Mouse (Mus musculus) neural tube, embryonic 12.5 days (tissue): Measurements from ENCODE around the gene Zfp335. TPM values are rescaled to one million over a fixed set of nuclear protein-coding genes. Genes with fewer than 3 reads are reported as not detected.
"Not testable (repeated sequence)": the region's sequence is repeated elsewhere in the genome, so short reads cannot be mapped to it uniquely, and the experiment has no call there.

ENCODE experiments used
- ATAC-seq: fragments of 200-750 bp; cut with Nextera tagmentation; 2 replicates; pipeline ENCODE4 v1.8.0; 2017; ENCODE audit warnings: low read depth, mild to moderate bottlenecking, moderate TSS enrichment, moderate library complexity; ENCODE audit not compliant: low FRiP score
- H3K27ac ChIP-seq: fragments of 300-500 bp; sonication (generic); 2 replicates; pipeline ENCODE4 v1.5.1; 2016
- H3K27me3 ChIP-seq: fragments of 300-500 bp; sonication (generic); replicated peaks from 2 replicates; pipeline ENCODE4 v1.6.1; 2016; ENCODE audit warnings: mild to moderate bottlenecking
- H3K36me3 ChIP-seq: fragments of 300-500 bp; sonication (generic); 2 replicates; pipeline ENCODE4 v1.6.1; 2016; ENCODE audit warnings: mild to moderate bottlenecking
- H3K4me1 ChIP-seq: fragments of 300-500 bp; sonication (generic); 2 replicates; pipeline ENCODE4 v1.6.1; 2016
- H3K4me2 ChIP-seq: fragments of 300-500 bp; sonication (generic); replicated peaks from 2 replicates; pipeline ENCODE4 v1.6.1; 2016; ENCODE audit warnings: mild to moderate bottlenecking
- H3K4me3 ChIP-seq: fragments of 300-500 bp; sonication (generic); 2 replicates; pipeline ENCODE4 v1.5.1; 2016
- H3K9ac ChIP-seq: fragments of 300-500 bp; sonication (generic); 2 replicates; pipeline ENCODE4 v1.6.1; 2016; ENCODE audit warnings: mild to moderate bottlenecking
- H3K9me3 ChIP-seq: fragments of 300-500 bp; sonication (generic); 2 replicates; pipeline ENCODE4 v1.6.1; 2016; ENCODE audit warnings: mild to moderate bottlenecking
- WGBS: fragments of 180-500 bp; shearing (Covaris S2); methylation state at CpG from one replicate; pipeline ENCODE4 v1.1.7; 2016; 5-methylcytosine and 5-hydroxymethylcytosine counted together
- polyA plus RNA-seq: library from polyadenylated mRNA; unstranded; fragments of >200 nt; fragmentation: Nextera tagmentation; extraction: Ambion mirVana; gene quantifications from 2 replicates; pipeline ENCODE4 v1.2.1, GENCODE M21; 2016

Gene Zfp335
- polyA plus RNA-seq, 1 experiment from 2014 or later: 17.2 TPM

- no peaks in the 10 kb centered on the region for H3K36me3 ChIP-seq
- no peak overlapping the region for H3K4me3 ChIP-seq
- no peak overlapping the region for H3K9ac ChIP-seq
- no peaks in the 10 kb centered on the region for H3K9me3 ChIP-seq
- no peak overlapping the region for H3K27ac ChIP-seq
- no peak for ATAC-seq
- no peaks in the 10 kb centered on the region for H3K27me3 ChIP-seq
- WGBS: 0% methylated on average over 1 of the region's 1 CpGs
- H3K4me1 ChIP-seq: peaks cover 16% of the 10 kb centered on the region
- H3K4me2 ChIP-seq: no peak overlapping the region
Measured at GRCm38 (mm10) chr2:164874239-164874769, 37.3 kb downstream of the Zfp335 start.

GRCm38 (mm10) chr2:164873621-164874020 is 37.9 kb downstream of the Zfp335 start:
- no peaks in the 10 kb centered on the region for H3K36me3 ChIP-seq
- no peak overlapping the region for H3K9ac ChIP-seq
- WGBS: 49% methylated on average over 3 of the region's 3 CpGs
- no peak overlapping the region for H3K4me2 ChIP-seq
- no peaks in the 10 kb centered on the region for H3K9me3 ChIP-seq
- ATAC-seq: no peak
- no peaks in the 10 kb centered on the region for H3K27me3 ChIP-seq
- H3K27ac ChIP-seq: no peak overlapping the region
- H3K4me1 ChIP-seq: peaks cover 15% of the 10 kb centered on the region
- H3K4me3 ChIP-seq: no peak overlapping the region

- Histone ChIP-seq H3K27me3 (no peaks in the 10 kb centered on the region), H3K4me2 (no peak overlapping the region), H3K27ac (no peak overlapping the region), H3K4me3 (no peak overlapping the region), H3K9ac (no peak overlapping the region), H3K4me1 (peaks cover 6% of the 10 kb centered on the region), H3K9me3 (peaks cover 6% of the 10 kb centered on the region; the same call in 1 of the 2 replicates), H3K36me3 (no peaks in the 10 kb centered on the region)
- WGBS: 64% methylated on average over 6 of the region's 6 CpGs
- no peak for ATAC-seq
Measured at GRCm38 (mm10) chr2:164871602-164872303, 39.8 kb downstream of the Zfp335 start.

- Histone ChIP-seq H3K36me3 (no peaks in the 10 kb centered on the region), H3K27me3 (no peaks in the 10 kb centered on the region), H3K9me3 (peaks cover 6% of the 10 kb centered on the region; the same call in 1 of the 2 replicates), H3K27ac (no peak overlapping the region), H3K4me2 (no peak overlapping the region), H3K4me1 (no peaks in the 10 kb centered on the region), H3K9ac (no peak overlapping the region), H3K4me3 (no peak overlapping the region)
- no peak for ATAC-seq
- 85% methylated on average over 7 of the region's 7 CpGs for WGBS
Measured at GRCm38 (mm10) chr2:164868491-164868890, 43.1 kb downstream of the Zfp335 start.

GRCm38 (mm10) chr2:164867566-164867965 is 44.0 kb downstream of the Zfp335 start:
- H3K9me3 ChIP-seq: peaks cover 6% of the 10 kb centered on the region; the same call in 1 of the 2 replicates
- ATAC-seq: no peak
- H3K4me3 ChIP-seq: no peak overlapping the region
- H3K4me1 ChIP-seq: no peaks in the 10 kb centered on the region
- H3K27me3 ChIP-seq: no peaks in the 10 kb centered on the region
- H3K36me3 ChIP-seq: no peaks in the 10 kb centered on the region
- WGBS: 92% methylated on average over 7 of the region's 7 CpGs
- no peak overlapping the region for H3K9ac ChIP-seq
- H3K27ac ChIP-seq: no peak overlapping the region
- H3K4me2 ChIP-seq: no peak overlapping the region

GRCm38 (mm10) chr2:164866741-164867551 is 44.6 kb downstream of the Zfp335 start:
- H3K4me2 ChIP-seq: no peak overlapping the region
- no peak overlapping the region for H3K9ac ChIP-seq
- H3K9me3 ChIP-seq: peaks cover 6% of the 10 kb centered on the region; the same call in 1 of the 2 replicates
- 54% methylated on average over 16 of the region's 16 CpGs for WGBS
- H3K4me1 ChIP-seq: peaks cover 4% of the 10 kb centered on the region; the same call in 1 of the 2 replicates
- no peaks in the 10 kb centered on the region for H3K27me3 ChIP-seq
- no peak overlapping the region for H3K4me3 ChIP-seq
- ATAC-seq: no peak
- H3K27ac ChIP-seq: no peak overlapping the region
- no peaks in the 10 kb centered on the region for H3K36me3 ChIP-seq

- no peak overlapping the region for H3K27ac ChIP-seq
- 86% methylated on average over 4 of the region's 4 CpGs for WGBS
Measured at GRCm38 (mm10) chr2:164864593-164864992, 47.0 kb downstream of the Zfp335 start.

GRCm38 (mm10) chr2:164863411-164863810 is 48.1 kb downstream of the Zfp335 start:
- peaks cover 14% of the 10 kb centered on the region for H3K27me3 ChIP-seq
- not testable (repeated sequence) for H3K4me1 ChIP-seq, ATAC-seq

More at GRCm38 (mm10) chr2:164864593-164864992, 47.0 kb downstream of the Zfp335 start:
- no peak overlapping the region for H3K4me2 ChIP-seq
- ATAC-seq: no peak
- H3K36me3 ChIP-seq: no peaks in the 10 kb centered on the region
- H3K9ac ChIP-seq: no peak overlapping the region
- no peak overlapping the region for H3K4me3 ChIP-seq
- peaks cover 6% of the 10 kb centered on the region; the same call in 1 of the 2 replicates for H3K9me3 ChIP-seq
- peaks cover 6% of the 10 kb centered on the region; the same call in 1 of the 2 replicates for H3K27me3 ChIP-seq
- peaks cover 6% of the 10 kb centered on the region; the same call in 1 of the 2 replicates for H3K4me1 ChIP-seq

GRCm38 (mm10) chr2:164862179-164862861 is 49.2 kb downstream of the Zfp335 start:
- WGBS: 41% methylated on average over 9 of the region's 9 CpGs
- no peak for ATAC-seq
- Histone ChIP-seq H3K36me3 (no peaks in the 10 kb centered on the region), H3K27ac (no peak overlapping the region), H3K4me3 (no peak overlapping the region), H3K9me3 (peaks cover under 1% of the 10 kb centered on the region; the same call in 1 of the 2 replicates), H3K27me3 (peaks cover 18% of the 10 kb centered on the region), H3K9ac (no peak overlapping the region), H3K4me1 (peaks cover 16% of the 10 kb centered on the region), H3K4me2 (no peak overlapping the region)

More at GRCm38 (mm10) chr2:164863411-164863810, 48.1 kb downstream of the Zfp335 start:
- H3K9me3 ChIP-seq, H3K4me2 ChIP-seq, H3K27ac ChIP-seq, H3K9ac ChIP-seq, H3K36me3 ChIP-seq, H3K4me3 ChIP-seq: not testable (repeated sequence)
- WGBS: 92% methylated on average over 8 of the region's 9 CpGs

- no peak overlapping the region for H3K4me3 ChIP-seq
- no peak overlapping the region for H3K9ac ChIP-seq
- H3K27me3 ChIP-seq: peaks cover 30% of the 10 kb centered on the region
- H3K27ac ChIP-seq: no peak overlapping the region
- H3K4me1 ChIP-seq: peaks cover 28% of the 10 kb centered on the region
- no peak overlapping the region for H3K4me2 ChIP-seq
- ATAC-seq: no peak
- WGBS: 78% methylated on average over 4 of the region's 4 CpGs
- no peaks in the 10 kb centered on the region for H3K36me3 ChIP-seq
- no peaks in the 10 kb centered on the region for H3K9me3 ChIP-seq
Measured at GRCm38 (mm10) chr2:164861094-164861493, 50.5 kb downstream of the Zfp335 start.

GRCm38 (mm10) chr2:164859640-164860432 is 51.7 kb downstream of the Zfp335 start:
- WGBS: 48% methylated on average over 9 of the region's 9 CpGs
- H3K27me3 ChIP-seq: peaks cover 34% of the 10 kb centered on the region

More at GRCm38 (mm10) chr2:164859640-164860432, 51.7 kb downstream of the Zfp335 start:
- ATAC-seq: no peak
- H3K36me3 ChIP-seq: no peaks in the 10 kb centered on the region
- no peak overlapping the region for H3K27ac ChIP-seq
- peaks cover 28% of the 10 kb centered on the region for H3K4me1 ChIP-seq
- H3K9me3 ChIP-seq: no peaks in the 10 kb centered on the region
- no peak overlapping the region for H3K4me2 ChIP-seq
- H3K4me3 ChIP-seq: no peak overlapping the region
- no peak overlapping the region for H3K9ac ChIP-seq
